Mouse (Mus musculus): ENCODE measurements around the gene Jmjd6.

Gene Jmjd6

GRCm38 (mm10) chr11:116807116-116807515 is 36.1 kb downstream of the Jmjd6 start:
- DNase-seq (ENCODE audit: low spot score in 2 of 2) = no peak

- no peak for DNase-seq (ENCODE audit: low spot score in 2 of 2)
Measured at GRCm38 (mm10) chr11:116806136-116807071, 36.8 kb downstream of the Jmjd6 start.

DNA sequence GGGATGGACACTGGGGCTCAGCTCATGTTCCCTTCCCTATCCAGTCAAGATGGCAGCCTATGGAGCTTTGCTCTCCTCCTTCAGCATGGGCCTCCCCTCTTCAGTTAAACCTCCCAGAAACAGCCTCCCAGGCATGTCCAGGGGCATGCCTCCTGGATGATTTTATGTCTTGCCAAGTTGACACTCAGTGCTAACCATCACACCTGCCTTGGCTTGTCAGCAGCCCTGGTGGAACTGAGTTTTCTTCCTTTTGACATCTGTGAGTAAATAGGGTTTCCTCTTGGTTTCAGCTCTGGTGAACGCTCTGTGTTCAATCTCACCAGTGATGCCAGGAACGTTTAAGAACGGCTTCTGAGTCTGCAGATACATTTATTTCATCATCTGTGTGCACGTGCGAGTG is 40.5 kb downstream of the Jmjd6 start:
- no peak for DNase-seq (ENCODE audit: low spot score in 2 of 2)

DNA sequence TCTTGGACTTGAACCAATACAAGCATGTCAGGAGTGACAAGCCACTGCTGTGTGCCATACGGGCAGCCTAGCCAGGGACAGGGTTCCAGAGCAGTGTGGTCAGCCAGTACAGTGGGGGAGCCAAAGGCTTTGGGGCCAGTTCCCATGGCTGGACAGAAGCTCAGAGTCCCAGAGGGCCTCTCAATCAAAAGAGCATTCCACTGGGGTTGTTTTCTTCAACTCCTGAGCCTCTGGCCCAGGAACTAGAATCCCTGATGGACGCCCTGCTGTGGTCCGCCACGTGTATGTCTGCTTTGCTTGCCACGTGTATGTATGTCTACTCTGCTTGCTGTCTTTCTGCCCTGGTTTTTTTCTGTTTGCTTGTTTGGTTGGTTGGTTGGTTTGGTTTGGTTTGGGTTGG is 42.1 kb downstream of the Jmjd6 start:
- DNase-seq (ENCODE audit: low spot score in 2 of 2) = no peak

GRCm38 (mm10) chr11:116799364-116799763 is 43.9 kb downstream of the Jmjd6 start:
- no peak for DNase-seq (ENCODE audit: low spot score in 2 of 2)

Measured in frontal cortex, postnatal 14 days (tissue).